Mouse (Mus musculus) retina, embryonic 14.5 days (tissue): ENCODE results near the gene Cacna1a.

Source experiments
- DNase-seq: peaks from one replicate; pipeline ENCODE4 v3.0.0-alpha.2; 2015; ENCODE audit warnings: low spot score

The Cacna1a gene

DNA sequence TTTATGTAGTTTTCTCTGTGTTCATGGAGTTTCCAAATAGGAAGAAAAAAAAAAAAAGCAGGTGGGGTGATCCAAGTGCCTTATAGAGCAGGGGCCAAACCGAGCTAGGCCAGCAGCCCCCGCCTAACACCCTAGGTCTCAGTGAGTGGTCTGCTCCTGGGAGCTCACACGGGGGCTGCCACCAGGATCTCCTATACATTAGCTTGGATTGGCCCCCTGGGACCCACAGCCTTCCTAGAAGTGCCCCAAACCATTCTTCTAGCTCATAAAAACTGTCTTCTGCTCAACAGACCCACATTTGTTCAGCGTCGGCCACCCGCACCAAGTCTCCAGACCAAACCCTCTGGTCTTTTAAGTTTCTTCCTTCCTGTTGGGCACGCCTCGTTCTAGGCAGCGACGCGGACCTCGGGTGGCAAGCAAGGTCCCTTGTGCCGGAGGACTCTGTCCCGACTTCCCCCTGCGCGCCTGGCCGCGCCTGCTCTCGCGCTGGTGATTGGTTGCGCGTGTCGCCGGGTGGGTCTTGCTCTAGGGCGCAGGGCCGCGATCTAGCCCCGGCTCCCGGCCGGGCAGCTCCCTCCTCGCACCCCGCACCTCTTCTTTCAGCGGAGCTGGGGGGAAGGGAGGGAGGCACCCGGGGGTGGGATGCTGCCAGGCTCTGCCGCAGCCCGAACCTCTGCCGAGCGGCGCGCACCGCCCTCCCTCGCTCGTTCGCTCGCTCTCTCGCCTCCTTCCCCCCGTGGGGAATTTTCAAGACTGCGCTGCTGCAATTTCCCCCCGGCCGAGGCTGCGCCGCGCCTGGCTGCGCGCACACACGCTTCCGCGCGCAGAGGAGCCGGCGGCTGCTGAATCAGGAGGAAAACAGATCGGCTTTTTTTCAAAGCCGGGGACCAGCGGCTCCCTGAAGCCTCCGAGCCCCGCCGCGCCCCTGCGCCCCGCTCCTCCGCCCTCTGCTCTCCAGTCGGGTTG lies 25.9 kb downstream of the Cacna1a start:
- peak; percentile 75 for DNase-seq

DNA sequence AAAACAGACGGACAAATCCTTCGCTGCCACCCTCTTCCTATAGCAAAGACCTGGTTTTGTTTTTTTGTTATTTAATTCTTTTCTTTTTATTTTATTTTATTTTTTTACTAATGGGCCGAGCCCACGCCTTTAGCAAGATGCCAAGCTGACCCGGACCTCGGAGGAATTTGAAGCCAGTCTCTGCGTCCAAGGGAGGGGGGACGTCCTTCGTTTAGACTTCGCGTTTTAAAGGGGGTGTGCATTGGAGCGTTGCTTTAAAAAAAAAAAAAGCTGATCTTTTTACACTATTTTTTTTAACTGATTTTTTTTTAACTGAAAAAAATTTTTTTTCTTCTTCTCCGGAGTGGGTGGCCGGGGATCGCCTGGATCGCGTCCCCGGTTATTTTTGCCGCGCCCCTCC lies 26.7 kb downstream of the Cacna1a start:
- DNase-seq: no peak

GRCm38 (mm10) chr8:84415378-84415898 lies 27.2 kb downstream of the Cacna1a start:
- DNase-seq: peak; percentile 58

DNA sequence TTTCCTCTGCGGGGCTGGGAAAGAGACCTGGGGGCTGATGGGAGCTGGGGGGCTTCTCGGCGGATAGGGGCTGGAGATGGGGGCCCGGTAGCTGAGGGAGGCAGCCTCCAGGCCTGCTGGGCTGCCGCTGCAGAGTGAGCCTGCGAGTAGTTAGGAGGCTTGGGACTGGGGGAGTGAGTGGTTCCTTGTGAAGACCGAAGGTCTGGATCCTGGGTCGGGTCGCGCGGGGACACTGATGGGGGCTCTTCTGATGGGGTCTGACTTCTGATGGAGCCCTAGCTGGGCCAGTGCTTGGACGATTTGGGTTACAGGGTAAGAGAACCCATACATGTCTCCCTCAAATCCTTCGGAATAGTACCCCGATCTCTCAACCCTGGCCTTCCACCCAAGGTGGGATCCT lies 27.8 kb downstream of the Cacna1a start:
- peak; percentile 28 for DNase-seq

DNA sequence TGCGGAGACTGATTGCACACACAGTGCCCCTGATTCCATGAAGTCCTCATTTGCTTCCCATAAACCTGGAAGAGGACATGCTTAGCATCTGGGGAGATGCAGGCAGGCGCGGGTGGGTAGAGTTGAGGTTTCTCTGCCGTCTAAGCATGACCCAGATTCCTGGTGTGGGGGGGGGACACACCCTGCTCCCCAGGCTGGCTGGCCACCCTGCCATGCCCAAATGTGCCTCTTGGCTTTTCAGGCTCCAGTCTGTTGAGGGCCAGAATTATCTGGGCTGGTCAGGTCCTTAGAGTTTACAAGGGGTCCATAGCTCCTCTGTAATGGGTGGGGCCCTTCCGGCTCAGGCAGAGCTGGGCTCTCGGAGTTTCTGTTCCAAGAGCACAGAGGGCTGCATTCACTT lies 28.7 kb downstream of the Cacna1a start:
- DNase-seq: no peak

DNA sequence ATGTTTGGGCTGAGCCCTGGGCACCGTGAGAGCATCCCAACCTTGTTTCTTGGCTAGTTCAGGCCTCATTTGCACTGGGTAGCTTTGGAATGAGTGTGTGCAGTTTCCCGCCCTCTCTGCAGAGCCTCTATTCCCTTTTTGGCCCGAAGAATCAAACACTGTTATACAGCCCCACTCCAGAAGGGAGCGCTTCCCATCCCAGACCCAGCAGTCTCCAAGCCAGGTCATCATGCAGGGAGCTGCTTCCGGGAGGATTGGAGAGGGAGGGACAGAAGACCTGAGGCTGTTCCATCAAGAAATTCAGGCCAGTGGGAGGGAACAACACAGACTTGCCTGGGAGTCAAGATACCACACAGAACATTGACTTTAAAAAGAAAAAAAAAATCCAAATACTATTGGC lies 29.6 kb downstream of the Cacna1a start:
- peak; percentile 18 for DNase-seq

- DNase-seq: no peak
These were observed 36.2 kb downstream of the Cacna1a start for GRCm38 (mm10) chr8:84424426-84424825.

DNA sequence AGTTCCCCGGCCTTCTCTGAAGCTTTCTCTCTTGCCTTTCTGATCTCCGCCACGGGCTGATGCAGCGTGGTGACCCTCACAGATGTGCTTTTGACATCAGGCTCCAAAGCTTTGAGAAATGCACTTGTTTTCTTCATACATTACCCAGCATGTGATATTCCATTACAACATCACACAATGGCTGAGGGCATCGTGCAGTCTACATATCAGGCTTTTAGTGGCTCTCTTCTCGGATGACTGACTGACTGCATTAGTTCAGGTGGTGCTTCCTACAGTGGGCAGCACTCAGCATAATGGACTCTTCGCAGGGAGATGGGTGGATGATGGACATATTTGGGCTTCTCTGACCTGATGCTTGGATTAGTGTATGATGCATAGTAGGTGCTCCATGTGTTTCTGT lies 37.8 kb downstream of the Cacna1a start:
- peak; percentile 28 for DNase-seq

- no peak for DNase-seq
These were observed 38.3 kb downstream of the Cacna1a start for GRCm38 (mm10) chr8:84426582-84426981.

GRCm38 (mm10) chr8:84428034-84428433 lies 39.8 kb downstream of the Cacna1a start:
- no peak for DNase-seq

GRCm38 (mm10) chr8:84429014-84429413 lies 40.8 kb downstream of the Cacna1a start:
- DNase-seq: no peak

- DNase-seq: no peak
These were observed 41.3 kb downstream of the Cacna1a start for GRCm38 (mm10) chr8:84429492-84429891.

- DNase-seq: peak; percentile 26
These were observed 47.1 kb downstream of the Cacna1a start for GRCm38 (mm10) chr8:84435370-84435769.

DNA sequence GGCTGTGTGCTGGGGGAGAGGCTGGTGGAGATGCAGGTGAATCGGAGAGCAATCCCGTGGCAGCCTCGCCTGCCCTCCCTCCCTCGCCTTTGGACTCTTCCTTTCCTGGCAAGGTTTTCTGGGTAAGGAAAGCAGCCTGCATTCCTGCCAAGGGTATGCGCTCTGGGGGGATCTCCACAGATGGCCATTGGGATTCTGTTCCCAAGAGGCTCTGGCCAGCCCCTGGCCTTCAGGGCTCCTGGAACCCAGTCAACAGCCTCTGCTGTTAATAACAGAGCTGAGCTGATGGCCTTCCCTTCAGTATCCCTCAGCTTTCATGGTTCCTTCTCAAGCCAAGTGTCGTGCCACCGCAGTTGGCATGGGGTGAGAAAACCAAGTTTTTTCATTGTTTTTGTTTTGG lies 51.6 kb downstream of the Cacna1a start:
- no peak for DNase-seq

DNA sequence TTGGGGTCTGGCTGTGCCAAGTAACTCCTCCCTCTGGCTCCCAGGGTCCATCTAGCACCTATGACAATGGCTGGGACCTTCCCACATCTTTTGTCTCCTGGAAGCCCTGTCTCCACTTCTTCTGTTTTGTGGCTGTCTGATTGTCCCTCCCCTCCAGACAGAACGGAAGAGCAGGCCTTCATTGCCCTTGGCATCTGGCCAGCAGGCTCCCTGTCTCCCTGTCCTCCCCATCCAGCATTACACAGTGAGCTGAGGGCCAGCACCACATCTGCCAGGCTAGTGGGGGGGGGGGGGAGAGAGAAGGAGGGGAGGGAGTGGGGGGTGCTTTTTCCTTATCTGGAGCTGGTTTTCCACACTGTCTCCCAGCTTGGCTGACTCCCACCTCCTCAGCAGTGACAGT lies 53.8 kb downstream of the Cacna1a start:
- no peak for DNase-seq

DNA sequence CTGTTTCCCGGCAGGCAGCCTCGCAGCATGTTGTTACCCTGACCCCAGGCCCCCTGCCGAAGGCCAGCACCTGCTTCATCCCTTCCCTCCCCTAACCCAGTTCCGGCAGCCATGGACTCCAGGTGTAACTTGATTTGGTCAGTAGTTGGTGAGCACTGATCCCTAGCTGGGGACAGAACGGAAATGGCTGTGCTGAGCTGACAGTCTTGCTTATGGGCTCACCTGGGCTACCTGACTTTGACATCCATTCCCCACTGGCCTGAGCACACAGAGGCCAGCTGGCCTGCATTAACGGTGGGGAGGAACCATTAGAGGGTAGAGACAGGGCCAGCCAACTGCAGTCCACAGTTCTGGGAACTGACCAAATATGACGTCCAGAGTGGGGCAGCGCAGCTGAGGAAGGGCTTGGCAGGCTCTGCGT lies 58.3 kb downstream of the Cacna1a start:
- DNase-seq: no peak

- DNase-seq: peak; percentile 77
These were observed 66.3 kb downstream of the Cacna1a start for GRCm38 (mm10) chr8:84454532-84454931.

GRCm38 (mm10) chr8:84458853-84459252 lies 70.6 kb downstream of the Cacna1a start:
- DNase-seq: no peak

DNA sequence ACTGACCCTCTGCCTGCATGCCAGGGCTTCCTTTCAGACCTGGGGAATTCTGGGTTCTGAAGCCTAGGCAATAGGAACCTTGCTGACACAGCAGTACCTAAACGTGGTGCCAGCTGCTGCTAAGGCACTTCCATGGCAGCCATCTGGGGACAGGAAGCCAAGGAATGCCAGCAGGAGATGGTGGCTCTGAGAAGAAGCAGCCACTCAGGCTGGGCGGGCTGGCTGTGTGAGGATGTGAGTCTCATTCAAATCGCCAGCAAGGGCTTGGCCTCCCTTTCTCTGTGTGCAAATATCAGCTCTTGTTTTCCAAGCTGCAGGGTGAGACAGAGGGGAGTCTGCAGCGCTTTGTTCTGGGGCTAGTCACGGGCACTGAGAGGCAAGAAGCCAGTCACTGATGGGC lies 71.0 kb downstream of the Cacna1a start:
- no peak for DNase-seq

GRCm38 (mm10) chr8:84460698-84461097 lies 72.5 kb downstream of the Cacna1a start:
- DNase-seq: no peak

DNA sequence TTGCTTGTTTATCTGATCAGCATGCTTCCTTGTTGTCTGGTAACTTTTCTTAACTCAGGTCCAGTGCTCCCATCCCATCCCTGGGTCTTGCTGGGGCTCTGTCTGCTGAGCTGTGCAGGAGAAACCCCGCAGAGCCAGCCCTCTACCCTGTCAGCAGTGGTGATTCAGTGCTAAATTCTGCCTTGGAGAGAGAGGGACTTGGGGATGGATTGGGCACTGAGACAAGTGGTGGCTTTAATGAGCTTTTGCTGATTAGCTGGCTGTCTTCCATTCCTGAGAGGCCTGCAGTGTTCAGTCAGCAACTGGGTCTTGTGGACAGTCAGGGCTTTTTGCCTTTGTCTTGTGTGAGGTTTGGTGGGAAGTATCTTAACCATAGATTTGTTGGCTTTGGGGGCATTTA lies 78.7 kb downstream of the Cacna1a start:
- DNase-seq: no peak

GRCm38 (mm10) chr8:84469076-84469475 lies 80.8 kb downstream of the Cacna1a start:
- no peak for DNase-seq

GRCm38 (mm10) chr8:84471271-84471995 lies 83.2 kb downstream of the Cacna1a start:
- DNase-seq: peak; percentile 79
